Mouse (Mus musculus) left cerebral cortex, adult 8-10 months (tissue): Measurements from ENCODE around the gene 1700020N01Rik. TPM values are rescaled to one million over a fixed set of nuclear protein-coding genes. Genes with fewer than 3 reads are reported as not detected.

Experiments used
- DNase-seq, 2 experiments: peaks; one replicate each; pipeline ENCODE4 v3.0.0; 2022; ENCODE audit warnings: low spot score in 2 of 2
- total RNA-seq, 4 experiments: library from RNA; stranded (reverse); gene quantifications; 2 replicates each; pipeline ENCODE4 v1.2.4; 2022

Gene 1700020N01Rik
- not detected for total RNA-seq

- DNase-seq: no peak
These were observed at the start of gene 1700020N01Rik for GRCm38 (mm10) chr10:21592896-21593380. 1700020N01Rik (plus strand) TSS chr10:21593145.

- no peak for DNase-seq
These were observed 49.2 kb upstream of the 1700020N01Rik start for GRCm38 (mm10) chr10:21543576-21544278.

GRCm38 (mm10) chr10:21544721-21545120, 48.2 kb upstream of the 1700020N01Rik start:
- DNase-seq: no peak

- no peak for DNase-seq
These were observed 47.5 kb upstream of the 1700020N01Rik start for GRCm38 (mm10) chr10:21545446-21545845.

- no peak for DNase-seq
These were observed 44.0 kb upstream of the 1700020N01Rik start for GRCm38 (mm10) chr10:21548871-21549505.

- no peak for DNase-seq
These were observed 39.8 kb upstream of the 1700020N01Rik start for GRCm38 (mm10) chr10:21552967-21553682.

- no peak for DNase-seq
These were observed 39.3 kb upstream of the 1700020N01Rik start for GRCm38 (mm10) chr10:21553683-21554035.

- no peak for DNase-seq
These were observed 37.9 kb upstream of the 1700020N01Rik start for GRCm38 (mm10) chr10:21554896-21555580.

- DNase-seq: no peak
These were observed 33.2 kb upstream of the 1700020N01Rik start for GRCm38 (mm10) chr10:21559769-21560168.

- peak in 1 of 2 experiments; percentile 23 for DNase-seq
These were observed 31.8 kb upstream of the 1700020N01Rik start for GRCm38 (mm10) chr10:21561181-21561580.

- no peak for DNase-seq
These were observed 29.5 kb upstream of the 1700020N01Rik start for GRCm38 (mm10) chr10:21563446-21563845.

- DNase-seq: peak in 1 of 2 experiments; percentile 53
These were observed 28.8 kb upstream of the 1700020N01Rik start for GRCm38 (mm10) chr10:21564189-21564588.

GRCm38 (mm10) chr10:21566074-21566473, 26.9 kb upstream of the 1700020N01Rik start:
- no peak for DNase-seq

- no peak for DNase-seq
These were observed 21.3 kb upstream of the 1700020N01Rik start for GRCm38 (mm10) chr10:21571615-21572014.

- no peak for DNase-seq
These were observed 19.2 kb upstream of the 1700020N01Rik start for GRCm38 (mm10) chr10:21573713-21574112.

GRCm38 (mm10) chr10:21575806-21576378, 17.1 kb upstream of the 1700020N01Rik start:
- DNase-seq: no peak

- no peak for DNase-seq
These were observed 15.1 kb upstream of the 1700020N01Rik start for GRCm38 (mm10) chr10:21577798-21578197.

- no peak for DNase-seq
These were observed 11.4 kb upstream of the 1700020N01Rik start for GRCm38 (mm10) chr10:21581546-21581945.

- DNase-seq: no peak
These were observed 5.9 kb upstream of the 1700020N01Rik start for GRCm38 (mm10) chr10:21587041-21587440.

- no peak for DNase-seq
These were observed 4.7 kb upstream of the 1700020N01Rik start for GRCm38 (mm10) chr10:21588007-21588852.
